Mouse (Mus musculus) left cerebral cortex, adult 18-20 months (tissue): ENCODE results near the gene R3hdm2. TPM values are rescaled to one million over a fixed set of nuclear protein-coding genes. Genes with fewer than 3 reads are reported as not detected.

Source experiments
- DNase-seq, 2 experiments: peaks; one replicate each; pipeline ENCODE4 v3.0.0; 2021 to 2022; ENCODE audit warnings: low spot score in 2 of 2, mixed read lengths in 1 of 2
- total RNA-seq, 2 experiments: library from RNA; stranded (reverse); gene quantifications; 2 replicates each; pipeline ENCODE4 v1.2.3; 2021

Gene R3hdm2
- total RNA-seq, 2 experiments from 2014 or later, result 317 to 326 TPM

GRCm38 (mm10) chr10:127352766-127353165 lies 27.4 kb upstream of the R3hdm2 start:
- no peak for DNase-seq

- DNase-seq, result peak; percentile 69 to 85
Measured at GRCm38 (mm10) chr10:127353909-127354895, 25.9 kb upstream of the R3hdm2 start, which contains the start of gene Inhbe. TSS of gene Inhbe (minus strand) at chr10:127354411.

GRCm38 (mm10) chr10:127355336-127355735 lies 24.8 kb upstream of the R3hdm2 start:
- no peak for DNase-seq

- no peak for DNase-seq
Measured at GRCm38 (mm10) chr10:127360714-127361113, 19.4 kb upstream of the R3hdm2 start.

- DNase-seq, result no peak
Measured at GRCm38 (mm10) chr10:127367116-127367515, 13.0 kb upstream of the R3hdm2 start.

GRCm38 (mm10) chr10:127368273-127368672 lies 11.9 kb upstream of the R3hdm2 start:
- no peak for DNase-seq

GRCm38 (mm10) chr10:127369834-127370820 lies 10.0 kb upstream of the R3hdm2 start, which contains the start of gene Inhbc:
TSS of gene Inhbc (minus strand) at chr10:127370431.
- DNase-seq, result no peak

GRCm38 (mm10) chr10:127371023-127371422 lies 9.1 kb upstream of the R3hdm2 start:
- no peak for DNase-seq

- no peak for DNase-seq
Measured at GRCm38 (mm10) chr10:127377700-127378099, 2.4 kb upstream of the R3hdm2 start.

GRCm38 (mm10) chr10:127379654-127380053 lies 473 bp upstream of the R3hdm2 start:
- DNase-seq, result no peak

GRCm38 (mm10) chr10:127380767-127381742 lies 928 bp downstream of the R3hdm2 start:
- DNase-seq, result peak; percentile 30 to 42

GRCm38 (mm10) chr10:127381743-127382134 lies 1.6 kb downstream of the R3hdm2 start:
- DNase-seq, result no peak

GRCm38 (mm10) chr10:127391774-127392173 lies 11.6 kb downstream of the R3hdm2 start:
- no peak for DNase-seq

GRCm38 (mm10) chr10:127404701-127405100 lies 24.6 kb downstream of the R3hdm2 start:
- no peak for DNase-seq

- no peak for DNase-seq
Measured at GRCm38 (mm10) chr10:127407391-127407790, 27.3 kb downstream of the R3hdm2 start.

GRCm38 (mm10) chr10:127412101-127412500 lies 32.0 kb downstream of the R3hdm2 start:
- no peak for DNase-seq

GRCm38 (mm10) chr10:127412776-127413175 lies 32.6 kb downstream of the R3hdm2 start:
- no peak for DNase-seq

- DNase-seq, result no peak
Measured at GRCm38 (mm10) chr10:127413585-127413984, 33.5 kb downstream of the R3hdm2 start.

GRCm38 (mm10) chr10:127414141-127414540 lies 34.0 kb downstream of the R3hdm2 start:
- no peak for DNase-seq

GRCm38 (mm10) chr10:127420131-127420530 lies 40.0 kb downstream of the R3hdm2 start:
- no peak for DNase-seq
